In genomic region chr6:88942595-88942994, GRCm38 (mm10) we compare ENCODE assay signal across 8 mouse cellular contexts. TPM values are rescaled to one million over a fixed set of nuclear protein-coding genes. Genes with fewer than 3 reads are reported as not detected.
DNase-seq lines count a peak whose midpoint lies in the region; ATAC-seq lines count a peak whose summit lies in the region.
"Had no signal": no experiment of that assay in that cellular context is flagged by ENCODE, and none has a peak within 500 bp of the region (broad histone marks: within the 10 kb centered on the region; RNA-seq: fewer than 3 reads in every experiment).

No protein-coding gene starts in this region.

- peak; percentile 53 to 61 for DNase-seq in left cerebral cortex, postnatal 25 days (ENCODE audit: low spot score in 2 of 2)
- no peak for DNase-seq in left cerebral cortex, postnatal 36 days (ENCODE audit: low spot score in 2 of 2)
- peak; percentile 74 to 83 for DNase-seq in layer of hippocampus, postnatal 10 days (ENCODE audit: low spot score in 2 of 2)
- peak; percentile 79 for DNase-seq in retina, postnatal 1 day
- no peak for DNase-seq in ovary, postnatal 14 days (ENCODE audit: low spot score)
- DNase-seq in adrenal gland, adult (ENCODE audit: inconsistent age in 2 of 2, low spot score in 1 of 2): no peak
- DNase-seq: cerebellum, adult 18-20 months had no signal

- no peaks in the 10 kb centered on the region for H3K27me3 ChIP-seq in forebrain, embryonic 12.5 days

- no peaks in the 10 kb centered on the region for H3K9me3 ChIP-seq in forebrain, embryonic 12.5 days

- H3K4me3 ChIP-seq in forebrain, embryonic 12.5 days (replicated peaks): no peak overlapping the region

- H3K36me3 ChIP-seq in forebrain, embryonic 12.5 days (replicated peaks): no peaks in the 10 kb centered on the region

- 6% methylated on average over 8 of the region's 8 CpGs for WGBS in forebrain, embryonic 12.5 days

- 0 out of 2 replicates have a peak overlapping the region, but pooled peaks have one; percentile 0 for H3K9ac ChIP-seq in forebrain, embryonic 12.5 days

- H3K4me1 ChIP-seq in forebrain, embryonic 12.5 days: peaks cover 74% of the 10 kb centered on the region

- intact Hi-C loops in left cerebral cortex, postnatal 25 days (cut with DNase I): no loop called here
- intact Hi-C loops in left cerebral cortex, postnatal 36 days (cut with DNase I): no loop called here

- ATAC-seq in forebrain, embryonic 12.5 days (ENCODE audit: low FRiP score): peak; percentile 83

- H3K4me2 ChIP-seq in forebrain, embryonic 12.5 days: peak overlapping the region; percentile 38

- peak overlapping the region; percentile 82 for H3K27ac ChIP-seq in forebrain, embryonic 12.5 days

RNA-seq across cellular contexts. Expression of gene Tpra1, which starts 40.5 kb away (rescaled TPM):
- total RNA-seq in left cerebral cortex, postnatal 25 days (2021): 10 to 100 TPM; 39.2 to 46.8 TPM
- total RNA-seq in left cerebral cortex, postnatal 36 days (2021): 10 to 100 TPM; 38.7 to 49.6 TPM
- 49.9 and 60.6 TPM in 2 replicates for polyA plus RNA-seq in forebrain, embryonic 12.5 days (2016; fragmentation: Nextera tagmentation; extraction: Ambion mirVana)
- total RNA-seq in layer of hippocampus, postnatal 10 days (2021): 10 to 100 TPM; 38.8 to 47.5 TPM

RNA-seq across cellular contexts. Expression of gene Mcm2, which starts 44.0 kb away (rescaled TPM):
- 1 to 10 TPM; 3.2 to 4.9 TPM for total RNA-seq in left cerebral cortex, postnatal 25 days (2021)
- total RNA-seq in left cerebral cortex, postnatal 36 days (2021): 1 to 10 TPM; 3.8 to 4.2 TPM
- polyA plus RNA-seq in forebrain, embryonic 12.5 days (2016; fragmentation: Nextera tagmentation; extraction: Ambion mirVana): 200 and 211 TPM in 2 replicates
- 1 to 10 TPM; 9.7 TPM for total RNA-seq in layer of hippocampus, postnatal 10 days (2021)

Comparison
In these comparisons a context has a peak if more than half of its experiments do, and no peak if none do; other contexts are left out.
1. DNase-seq: peak in left cerebral cortex, postnatal 25 days (2 of 2), layer of hippocampus, postnatal 10 days (2 of 2) and retina, postnatal 1 day (single experiment); none in left cerebral cortex, postnatal 36 days (0 of 2), ovary, postnatal 14 days (single experiment) and adrenal gland, adult (0 of 2).